Mouse (Mus musculus) kidney, adult 2 months (tissue): ENCODE measurements around the gene Slc35e3. TPM values are rescaled to one million over a fixed set of nuclear protein-coding genes. Genes with fewer than 3 reads are reported as not detected.

ENCODE experiments used
- DNase-seq: peaks from one replicate; pipeline ENCODE4 v3.0.0; 2021
- H3K27ac ChIP-seq: fragments of 200-500 bp; 2 replicates; pipeline ENCODE4 v1.5.1; 2012; ENCODE audit warnings: low read depth, low read length, control low read depth, inconsistent platforms; ENCODE audit not compliant: insufficient read depth
- H3K27me3 ChIP-seq: fragments of 200-500 bp; replicated peaks from 2 replicates; pipeline ENCODE4 v1.6.1; 2012; ENCODE audit warnings: mild to moderate bottlenecking, moderate library complexity, low read length, inconsistent platforms; ENCODE audit not compliant: control insufficient read depth, insufficient read depth
- H3K36me3 ChIP-seq: fragments of 200-500 bp; 2 replicates; pipeline ENCODE4 v1.6.1; 2012; ENCODE audit warnings: mild to moderate bottlenecking, moderate library complexity, low read length, inconsistent platforms; ENCODE audit not compliant: control insufficient read depth, insufficient read depth
- H3K4me1 ChIP-seq: fragments of 200-500 bp; 2 replicates; pipeline ENCODE4 v1.6.1; 2011; ENCODE audit warnings: low read length; ENCODE audit not compliant: control insufficient read depth, insufficient read depth
- H3K4me3 ChIP-seq: fragments of 200-500 bp; 2 replicates; pipeline ENCODE4 v1.5.1; 2011; ENCODE audit warnings: mild to moderate bottlenecking, low read depth, low read length, control low read depth; ENCODE audit not compliant: insufficient read depth
- CTCF ChIP-seq: fragments of 200-500 bp; conservative IDR thresholded peaks from 2 replicates; pipeline ENCODE4 v1.5.1; 2011; ENCODE audit warnings: low read depth, mild to moderate bottlenecking, control low read depth, low read length, moderate library complexity, mixed read lengths; ENCODE audit not compliant: insufficient read depth, insufficient read length
- POLR2A ChIP-seq: fragments of 200-500 bp; IDR thresholded peaks from one replicate; pipeline ENCODE4 v1.6.1; 2011; ENCODE audit warnings: low read depth, low read length, control low read depth
- WGBS: fragments of 180-500 bp; shearing (Covaris S2); methylation state at CpG from one replicate; pipeline ENCODE4 v1.1.7; 2018; 5-methylcytosine and 5-hydroxymethylcytosine counted together
- polyA plus RNA-seq: library from polyadenylated mRNA; depleted of rRNA; stranded (reverse); fragments of >200 nt; gene quantifications from 2 replicates; pipeline ENCODE4 v1.2.3, GENCODE M21; 2012

Gene Slc35e3
- polyA plus RNA-seq, 1 experiment = 37.1 TPM

DNA sequence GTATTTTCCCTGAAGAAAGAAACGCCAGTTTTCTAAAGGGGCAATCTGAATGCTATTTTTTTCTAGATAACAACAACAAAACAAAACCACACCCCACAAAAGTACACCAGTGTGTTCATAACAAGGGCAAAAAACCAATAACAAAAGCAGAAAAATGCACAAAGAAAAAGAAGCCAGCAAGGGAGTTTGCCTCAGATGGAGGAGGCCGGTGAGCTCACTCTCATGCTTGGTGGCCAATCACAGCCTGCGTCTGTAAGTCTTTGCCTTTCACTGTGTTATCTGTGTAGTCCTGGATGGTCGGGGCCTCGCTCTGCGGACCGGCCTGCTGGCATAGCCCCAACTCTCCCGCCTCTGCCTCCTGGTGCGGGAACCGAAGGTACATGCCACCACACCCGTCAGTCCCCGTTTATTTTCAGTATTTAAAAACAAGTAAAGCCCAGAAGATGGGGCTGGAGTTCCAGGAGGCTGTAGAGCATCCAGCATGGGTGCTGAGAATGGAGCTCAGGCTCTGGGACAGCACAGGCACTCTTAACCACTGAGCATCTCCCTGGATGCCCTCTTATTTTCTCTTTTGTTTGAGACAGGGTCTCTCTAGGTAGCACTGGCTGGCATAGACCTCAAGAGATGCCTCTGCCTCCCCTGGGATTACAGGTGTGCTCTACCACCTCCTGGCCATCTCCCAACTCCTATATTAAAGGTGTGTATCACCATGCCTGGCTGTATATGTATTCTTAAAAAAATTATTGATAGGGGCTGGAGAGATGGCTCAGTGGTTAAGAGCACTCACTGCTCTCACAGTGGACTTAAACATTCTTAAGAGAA is 30.3 kb upstream of the Slc35e3 start:
- 91% methylated on average over 12 of the region's 12 CpGs for WGBS
- H3K4me3 ChIP-seq = no peak overlapping the region
- H3K4me1 ChIP-seq = no peaks in the 10 kb centered on the region
- no peak for DNase-seq
- no peaks in the 10 kb centered on the region for H3K36me3 ChIP-seq
- H3K27ac ChIP-seq = no peak overlapping the region
- no peak for TF ChIP-seq CTCF
- no peak for TF ChIP-seq POLR2A
- no peaks in the 10 kb centered on the region for H3K27me3 ChIP-seq

DNA sequence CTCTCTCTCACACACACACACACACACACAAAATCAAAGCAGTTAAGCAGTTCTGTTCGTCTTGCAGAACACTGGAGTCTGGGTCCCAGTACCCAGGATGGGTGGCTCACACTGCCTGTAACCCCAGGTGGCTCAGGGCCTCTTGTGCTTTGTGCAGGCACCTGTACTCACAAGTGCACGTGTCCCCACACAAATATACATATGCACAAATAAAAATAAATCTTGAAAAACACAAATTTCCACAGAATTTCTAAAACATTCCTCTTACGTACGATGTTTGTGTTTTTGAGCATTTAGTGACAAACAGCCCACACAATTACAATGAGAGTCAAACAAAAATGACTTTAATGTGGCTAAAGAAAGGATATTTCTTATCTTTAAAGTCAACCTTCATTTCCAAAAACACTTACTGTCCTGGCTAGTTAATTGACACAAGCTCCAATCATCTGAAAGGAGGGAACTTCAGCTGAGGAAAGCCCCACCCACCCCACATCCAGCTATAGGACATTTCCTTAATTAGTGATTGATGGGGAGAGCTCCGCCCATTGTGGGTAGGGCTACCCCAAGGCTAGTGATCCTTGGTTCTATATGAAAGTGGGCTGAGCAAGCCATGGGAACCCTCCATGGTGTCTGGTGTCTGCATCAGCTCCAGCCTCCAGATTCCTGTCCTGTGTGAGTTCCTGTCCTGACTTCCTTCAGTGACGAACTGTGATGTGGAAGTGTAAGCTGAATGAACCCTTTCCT is 29.4 kb upstream of the Slc35e3 start:
- TF ChIP-seq POLR2A (no peak), CTCF (no peak)
- 88% methylated on average over 6 of the region's 6 CpGs for WGBS
- no peak overlapping the region for H3K4me3 ChIP-seq
- no peaks in the 10 kb centered on the region for H3K27me3 ChIP-seq
- H3K27ac ChIP-seq = no peak overlapping the region
- no peaks in the 10 kb centered on the region for H3K36me3 ChIP-seq
- DNase-seq = no peak
- H3K4me1 ChIP-seq = no peaks in the 10 kb centered on the region

DNA sequence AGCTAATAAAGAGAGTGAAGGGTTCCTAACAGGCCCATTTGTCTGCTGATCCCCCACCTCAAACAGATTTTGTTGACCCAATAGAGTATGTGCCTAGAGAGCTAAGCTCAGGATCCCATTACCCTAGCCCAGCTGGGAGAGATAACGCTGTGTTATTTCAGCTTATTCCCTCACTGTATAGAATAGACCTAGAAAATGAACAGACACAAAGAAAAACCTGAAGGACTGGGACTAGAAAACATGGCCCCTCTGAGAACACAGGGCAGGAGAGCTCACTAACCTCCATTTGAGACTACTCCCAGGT is 28.6 kb upstream of the Slc35e3 start:
- H3K4me1 ChIP-seq = no peaks in the 10 kb centered on the region
- no peaks in the 10 kb centered on the region for H3K36me3 ChIP-seq

DNA sequence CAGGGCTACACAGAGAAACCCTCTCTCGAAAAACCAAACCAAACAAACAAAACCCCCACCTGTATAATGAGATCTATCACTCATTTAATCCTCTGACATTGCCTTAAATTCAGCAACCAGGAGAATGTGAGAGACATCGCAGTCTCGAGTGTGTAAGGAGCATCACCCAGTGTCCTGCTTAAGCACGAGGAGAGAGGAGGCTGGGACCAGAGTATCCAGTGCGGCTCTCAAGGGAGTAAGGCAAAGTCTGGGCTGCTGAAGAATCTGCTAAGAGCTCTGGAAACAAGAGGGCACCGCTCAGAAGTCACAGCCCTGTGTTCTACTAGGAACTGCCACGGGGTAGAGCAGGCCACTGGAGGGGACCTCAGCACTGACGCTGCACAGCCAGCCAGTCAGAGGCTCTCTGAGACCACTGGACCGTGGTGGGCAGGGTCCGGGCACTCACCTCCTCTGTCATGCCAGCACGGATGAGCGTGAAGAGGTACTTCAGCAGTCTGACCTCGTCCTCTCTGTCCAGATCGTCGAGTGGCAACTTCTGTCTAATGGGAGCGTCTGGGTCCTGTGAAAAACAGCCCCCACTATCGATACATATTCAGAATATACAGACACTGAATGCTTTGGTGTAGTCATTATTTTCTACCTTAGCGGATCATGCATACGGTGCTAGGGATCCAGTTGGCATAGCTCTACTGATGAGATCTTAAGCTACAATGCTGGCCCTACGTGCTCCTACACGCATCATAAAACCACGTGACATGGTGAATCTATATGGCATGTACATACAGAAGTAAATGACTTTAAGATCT is 28.0 kb upstream of the Slc35e3 start:
- Histone ChIP-seq H3K4me3 (no peak overlapping the region), H3K27me3 (no peaks in the 10 kb centered on the region), H3K27ac (no peak overlapping the region), H3K4me1 (no peaks in the 10 kb centered on the region), H3K36me3 (no peaks in the 10 kb centered on the region)
- no peak for DNase-seq
- WGBS = 83% methylated on average over 22 of the region's 22 CpGs
- no peak for TF ChIP-seq POLR2A
- no peak for TF ChIP-seq CTCF

More for the DNA sequence above, 28.6 kb upstream of the Slc35e3 start:
- no peak overlapping the region for H3K4me3 ChIP-seq
- whole genome bisulfite sequencing = 98% methylated on average over 1 of the region's 1 CpGs
- no peaks in the 10 kb centered on the region for H3K27me3 ChIP-seq
- no peak overlapping the region for H3K27ac ChIP-seq
- TF ChIP-seq CTCF (no peak), POLR2A (no peak)
- DNase-seq = no peak

DNA sequence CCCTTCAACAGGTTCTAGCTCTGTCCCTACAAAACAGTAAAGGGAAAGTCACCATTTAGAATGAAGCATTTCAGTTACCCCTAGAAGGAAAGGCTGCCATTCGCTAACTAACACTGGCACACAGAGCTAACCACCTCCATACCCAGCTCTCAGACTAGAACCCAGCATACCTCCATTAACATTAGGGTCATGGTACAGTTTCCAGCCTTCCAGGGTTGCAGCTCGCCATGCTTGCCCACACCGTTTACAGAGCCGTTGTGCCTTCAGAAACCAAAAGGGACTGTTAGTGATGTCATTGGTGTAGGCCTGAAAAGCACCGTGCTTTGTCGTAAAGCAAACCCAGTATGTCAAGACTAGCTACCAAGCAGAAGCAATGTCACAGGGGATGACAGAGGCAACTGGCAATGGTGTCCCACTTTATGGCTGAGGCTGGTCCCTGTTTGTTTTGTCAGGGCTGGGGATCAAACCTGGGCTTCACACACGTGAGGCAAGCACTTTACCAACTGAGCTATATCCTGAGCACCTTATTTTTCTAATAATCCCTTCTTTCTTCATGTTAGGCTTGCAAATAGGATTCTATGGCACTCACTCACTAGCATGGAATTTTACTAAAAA is 27.0 kb upstream of the Slc35e3 start:
- Histone ChIP-seq H3K27me3 (no peaks in the 10 kb centered on the region), H3K4me1 (no peaks in the 10 kb centered on the region), H3K27ac (no peak overlapping the region), H3K36me3 (no peaks in the 10 kb centered on the region), H3K4me3 (no peak overlapping the region)
- 94% methylated on average over 7 of the region's 7 CpGs for WGBS
- TF ChIP-seq CTCF (no peak), POLR2A (no peak)
- no peak for DNase-seq

DNA sequence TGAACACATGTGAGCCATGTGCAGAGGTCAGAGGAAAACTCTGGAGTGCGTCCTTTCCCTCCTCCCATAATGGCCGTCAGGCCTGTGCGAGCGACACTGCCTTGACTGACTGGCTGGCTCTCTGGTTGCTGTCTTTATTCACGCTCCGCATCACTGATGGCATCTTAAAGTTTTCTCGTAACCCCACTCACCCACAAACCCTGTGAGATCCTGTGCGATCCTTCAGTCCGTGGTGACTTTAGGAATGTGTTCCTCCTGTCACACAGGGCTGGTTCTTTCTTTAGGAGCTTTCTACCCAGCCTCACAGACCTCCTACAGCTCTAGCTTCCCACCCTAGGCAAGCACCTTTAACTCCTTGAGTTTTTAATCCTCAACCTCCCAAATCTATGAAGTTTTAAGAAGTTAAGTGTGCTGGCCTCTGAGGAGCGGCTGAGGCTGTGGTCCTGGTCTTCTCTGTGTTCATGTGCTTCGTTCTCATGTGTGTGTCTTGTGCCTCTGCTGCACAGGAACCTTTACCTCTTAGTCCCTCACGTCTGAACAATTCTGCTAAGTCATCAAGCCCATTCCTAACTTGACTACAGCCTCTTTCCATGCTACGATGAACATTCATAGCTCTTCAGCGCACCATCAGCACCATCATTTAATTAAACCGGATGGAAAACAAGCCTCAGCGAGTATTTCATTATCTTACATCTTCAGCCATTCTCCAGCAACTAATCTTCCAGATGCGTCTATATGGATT is 26.4 kb upstream of the Slc35e3 start:
- Histone ChIP-seq H3K36me3 (no peaks in the 10 kb centered on the region), H3K4me1 (no peaks in the 10 kb centered on the region), H3K4me3 (no peak overlapping the region), H3K27ac (no peak overlapping the region), H3K27me3 (no peaks in the 10 kb centered on the region)
- TF ChIP-seq CTCF = no peak
- no peak for TF ChIP-seq POLR2A
- DNase-seq = no peak
- 86% methylated on average over 17 of the region's 17 CpGs for WGBS
